Mouse (Mus musculus) gastrocnemius, adult 2 months (tissue): Measurements from ENCODE around the gene Apbb2. TPM values are rescaled to one million over a fixed set of nuclear protein-coding genes. Genes with fewer than 3 reads are reported as not detected.

ENCODE experiments used
- DNase-seq: peaks from one replicate; pipeline ENCODE4 v3.0.0; 2022
- H3K27ac ChIP-seq: fragments of 200-600 bp; 2 replicates; pipeline ENCODE4 v1.8.1; 2022; ENCODE audit warnings: mild to moderate bottlenecking
- H3K4me3 ChIP-seq: fragments of 200-600 bp; 2 replicates; pipeline ENCODE4 v1.8.1; 2022; ENCODE audit warnings: mild to moderate bottlenecking, moderate library complexity
- CTCF ChIP-seq: fragments of 200-600 bp; IDR thresholded peaks from 2 replicates; pipeline ENCODE4 v1.8.1; 2022; ENCODE audit warnings: antibody characterized with exemption, mild to moderate bottlenecking, moderate library complexity
- intact Hi-C: fragments of 180-260 bp; cut with DNase I; formaldehyde crosslinking; loops from one replicate; pipeline ENCODE4 v1.15.1; 2025
- total RNA-seq, 2 experiments: library from RNA; stranded (reverse); gene quantifications; 2 replicates each; pipeline ENCODE4 v1.2.3; 2021

Gene Apbb2
- total RNA-seq, 2 experiments from 2014 or later = 35.9 to 43.2 TPM

DNA sequence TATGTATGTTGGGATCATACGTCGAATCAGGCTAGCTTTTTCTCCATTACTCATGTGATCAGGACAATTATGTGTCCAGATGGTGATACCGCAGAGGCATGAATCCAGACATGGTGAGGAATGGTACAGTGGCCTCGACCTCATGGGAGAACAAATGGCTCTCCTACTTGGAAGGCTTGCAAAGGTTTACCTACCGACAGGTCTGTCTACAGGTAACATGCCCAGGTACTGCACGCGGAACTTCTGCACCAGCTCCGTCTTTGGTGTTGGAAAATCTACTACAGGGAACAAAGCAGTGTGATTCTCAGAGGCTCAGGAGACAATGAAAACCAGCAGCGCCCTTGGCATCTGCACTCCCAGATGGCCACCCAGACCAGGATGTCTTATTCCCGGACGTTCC is 307.8 kb downstream of the Apbb2 start:
- intact Hi-C loops = no loop called here
- Histone ChIP-seq H3K27ac (no peak overlapping the region), H3K4me3 (no peak overlapping the region)
- TF ChIP-seq CTCF = no peak
- DNase-seq = no peak

DNA sequence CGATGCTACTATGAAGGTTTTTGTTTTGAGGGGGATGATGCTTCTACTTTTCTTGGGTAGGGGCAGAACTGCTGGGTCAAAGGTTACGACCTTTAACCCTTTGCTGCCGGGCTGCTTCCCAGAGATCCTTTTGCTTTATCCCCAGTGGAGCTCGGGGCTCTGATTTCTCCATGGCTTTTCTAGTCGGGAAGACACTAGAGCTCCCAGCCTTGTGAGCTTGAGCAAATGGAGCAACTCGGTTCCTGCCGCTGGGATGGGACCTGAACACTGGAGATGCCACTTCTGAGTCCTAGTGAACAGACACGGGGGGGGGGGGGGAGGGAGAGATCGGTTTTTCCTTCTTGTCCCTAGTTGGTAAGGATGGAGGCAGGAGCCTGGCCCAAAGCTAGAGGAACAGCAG is 308.3 kb downstream of the Apbb2 start:
- intact Hi-C loops = no loop called here
- DNase-seq = no peak
- no peak overlapping the region for H3K27ac ChIP-seq
- no peak for TF ChIP-seq CTCF
- H3K4me3 ChIP-seq = no peak overlapping the region

DNA sequence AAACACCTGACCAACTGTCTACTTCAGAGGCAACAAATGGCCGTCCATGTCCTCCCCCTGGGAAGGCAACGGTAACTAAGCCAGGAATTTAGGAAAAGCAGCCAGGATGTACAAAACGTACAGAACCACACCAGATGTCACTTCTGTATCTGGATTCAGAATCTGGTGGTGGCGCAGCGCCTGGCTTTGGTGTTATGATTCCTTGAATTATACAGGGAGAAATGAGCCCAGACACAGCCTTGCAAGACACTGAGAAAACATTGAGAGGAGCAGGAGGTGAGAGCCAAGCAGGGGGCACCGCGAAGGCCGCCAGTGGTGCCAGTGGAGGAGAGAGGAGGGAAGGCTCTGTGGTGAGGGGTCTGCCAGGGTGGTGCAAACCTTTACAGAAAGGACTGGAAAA is 313.1 kb downstream of the Apbb2 start:
- no peak for DNase-seq
- H3K4me3 ChIP-seq = no peak overlapping the region
- H3K27ac ChIP-seq = no peak overlapping the region
- intact Hi-C loops = no loop called here
- no peak for TF ChIP-seq CTCF

DNA sequence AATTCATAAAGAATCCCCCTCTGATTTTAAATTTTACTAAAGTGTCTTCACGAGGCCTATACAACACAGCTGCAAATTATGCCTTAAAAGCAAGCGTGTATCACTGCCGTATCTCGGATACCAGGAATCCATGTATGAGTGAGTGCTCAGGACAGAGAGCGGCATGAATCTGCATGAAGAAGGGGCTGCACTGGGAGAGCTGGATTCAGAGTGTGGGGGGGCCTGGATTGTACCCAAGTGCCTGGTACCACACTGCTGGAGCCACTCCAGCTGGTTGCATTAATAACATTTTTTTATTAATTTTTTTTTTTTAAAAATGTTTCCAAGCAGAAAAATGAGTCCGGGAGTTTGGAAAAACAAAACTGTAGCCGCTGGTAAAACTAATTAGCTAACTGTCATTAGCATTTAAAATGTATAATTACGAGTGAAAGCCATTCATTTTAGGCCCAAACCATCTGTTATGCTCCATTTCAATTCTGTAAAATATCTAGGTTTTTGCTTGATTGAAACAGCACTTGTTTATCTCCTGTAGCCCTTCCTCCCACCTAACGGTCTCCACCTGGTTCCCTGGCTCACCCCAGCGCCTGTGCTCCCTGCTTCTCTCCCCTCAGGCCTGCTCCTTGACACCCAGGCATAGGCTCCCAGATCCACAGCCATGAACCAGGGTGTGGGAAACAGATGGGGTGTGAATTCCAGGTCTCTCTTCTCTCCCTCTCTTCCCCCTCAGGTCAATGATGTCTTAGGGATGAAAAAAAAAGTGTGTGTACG is 314.1 kb downstream of the Apbb2 start:
- H3K27ac ChIP-seq = no peak overlapping the region
- DNase-seq = no peak
- TF ChIP-seq CTCF = no peak
- intact Hi-C loops = no loop called here
- no peak overlapping the region for H3K4me3 ChIP-seq

DNA sequence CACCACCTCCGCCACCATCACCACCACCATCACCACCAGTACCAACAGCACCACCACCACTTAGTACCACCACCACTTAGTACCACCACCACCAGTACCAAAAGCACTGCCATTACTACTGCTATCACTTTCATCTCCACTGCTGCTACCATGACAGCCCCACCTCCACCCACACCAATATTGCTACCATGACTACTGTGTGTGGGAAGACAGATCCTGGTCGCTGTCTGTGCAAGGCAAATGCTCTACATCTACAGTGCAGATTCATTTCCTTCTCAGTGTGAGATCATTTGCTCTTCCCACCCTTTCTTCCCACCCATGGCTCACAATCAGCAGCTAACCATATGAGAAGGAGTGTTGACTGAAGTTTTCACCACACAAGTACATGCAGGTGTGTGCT is 315.7 kb downstream of the Apbb2 start:
- H3K27ac ChIP-seq = no peak overlapping the region
- no peak for TF ChIP-seq CTCF
- intact Hi-C loops = no loop called here
- H3K4me3 ChIP-seq = no peak overlapping the region
- no peak for DNase-seq

DNA sequence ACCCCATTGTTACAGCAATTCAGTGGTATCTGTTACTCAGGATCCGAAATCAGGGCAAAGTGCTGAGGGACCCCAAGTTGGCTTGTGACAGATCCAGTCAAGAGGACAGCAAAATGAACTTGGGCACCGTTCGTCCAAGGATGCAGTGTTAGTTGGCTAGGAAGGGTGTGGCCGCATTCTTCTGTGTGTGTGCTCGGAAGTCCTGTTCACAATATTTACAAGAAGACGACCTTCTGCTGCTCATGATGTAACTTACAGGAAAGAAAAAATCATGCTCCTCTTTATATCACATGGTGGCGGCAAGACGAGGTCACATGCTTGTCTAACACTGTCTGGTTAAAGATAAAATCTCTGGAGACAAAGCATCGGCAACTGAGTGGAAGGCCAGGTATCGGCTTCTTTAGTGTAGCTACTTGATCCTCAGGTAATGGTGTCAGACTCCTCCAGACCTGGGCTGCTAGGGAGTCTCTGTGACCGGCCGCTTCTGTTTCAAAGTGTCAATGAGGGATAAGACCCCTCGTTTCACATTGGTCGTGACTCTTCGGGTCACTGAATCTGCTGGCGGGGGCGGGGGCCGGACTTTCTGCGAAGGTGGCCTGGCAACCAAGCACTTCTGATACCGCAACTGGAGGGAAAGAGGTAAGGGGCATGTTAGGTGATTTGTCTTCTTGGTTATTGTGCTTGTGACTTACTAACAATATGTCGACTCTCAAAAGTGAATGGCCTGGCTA is 316.3 kb downstream of the Apbb2 start:
- no peak for DNase-seq
- intact Hi-C loops = no loop called here
- Histone ChIP-seq H3K4me3 (no peak overlapping the region), H3K27ac (no peak overlapping the region)
- no peak for TF ChIP-seq CTCF

DNA sequence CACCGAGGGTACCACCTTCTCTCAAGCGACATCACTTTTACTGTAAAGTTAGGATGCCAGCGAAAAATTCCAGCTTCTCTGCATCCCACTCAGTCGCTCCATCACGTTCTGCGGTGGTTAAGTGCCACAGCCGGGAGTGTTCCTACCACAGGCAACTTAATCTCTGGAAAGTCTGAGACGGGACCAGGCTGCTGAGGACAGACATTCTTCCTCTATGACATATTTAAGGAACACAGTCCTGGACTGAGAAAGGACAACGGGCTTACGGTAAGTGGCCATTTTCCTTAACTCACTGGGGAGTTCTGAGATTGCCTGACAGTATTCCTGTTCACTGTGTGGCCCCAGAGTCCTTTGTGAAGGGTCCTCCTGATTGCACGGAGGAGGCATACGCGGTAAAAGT is 318.0 kb downstream of the Apbb2 start:
- intact Hi-C loops = no loop called here
- no peak for TF ChIP-seq CTCF
- no peak for DNase-seq
- Histone ChIP-seq H3K27ac (no peak overlapping the region), H3K4me3 (no peak overlapping the region)

DNA sequence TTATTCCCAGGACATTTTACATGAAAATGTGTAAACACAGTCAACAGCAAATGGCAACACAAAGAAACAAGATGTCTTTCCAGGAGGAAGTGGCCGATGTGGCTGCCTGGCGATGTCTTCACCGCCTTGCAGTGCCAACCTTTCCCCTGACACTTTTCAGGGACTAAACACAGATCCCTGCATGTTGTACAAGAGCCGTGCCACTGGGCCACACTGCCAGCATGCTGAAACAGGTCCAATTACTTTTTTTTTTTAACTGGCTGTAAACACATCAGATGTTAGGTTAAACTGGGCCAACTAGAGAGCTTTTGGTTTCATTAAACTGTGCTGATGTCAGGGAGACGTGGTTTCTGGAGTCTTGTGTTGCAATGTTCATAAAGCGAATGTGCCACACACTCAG is 319.7 kb downstream of the Apbb2 start:
- H3K27ac ChIP-seq = no peak overlapping the region
- TF ChIP-seq CTCF = no peak
- intact Hi-C loops = no loop called here

DNA sequence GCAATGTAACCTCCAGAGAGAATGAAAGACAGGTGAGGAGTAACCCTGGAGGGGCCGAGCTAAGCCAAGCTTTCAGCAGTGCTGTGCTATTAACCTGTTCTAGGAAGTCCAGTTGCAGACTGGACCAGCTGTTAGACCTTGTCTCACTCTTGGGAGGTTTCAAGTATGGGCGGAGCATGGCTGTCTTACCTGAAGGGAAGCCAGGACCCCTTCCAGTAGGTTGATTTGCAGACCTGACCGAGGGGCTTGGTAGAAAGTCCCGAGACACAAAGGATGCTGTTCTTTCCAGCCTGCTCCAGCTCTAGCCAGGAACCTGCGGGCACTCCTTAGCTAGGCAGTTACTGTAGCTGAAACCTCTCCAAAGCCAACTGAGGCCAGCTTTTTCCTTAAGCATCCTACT is 322.5 kb downstream of the Apbb2 start:
- DNase-seq = no peak
- intact Hi-C loops = no loop called here
- H3K4me3 ChIP-seq = no peak overlapping the region
- no peak overlapping the region for H3K27ac ChIP-seq
- no peak for TF ChIP-seq CTCF

More for the DNA sequence above, 319.7 kb downstream of the Apbb2 start:
- no peak overlapping the region for H3K4me3 ChIP-seq
- no peak for DNase-seq

DNA sequence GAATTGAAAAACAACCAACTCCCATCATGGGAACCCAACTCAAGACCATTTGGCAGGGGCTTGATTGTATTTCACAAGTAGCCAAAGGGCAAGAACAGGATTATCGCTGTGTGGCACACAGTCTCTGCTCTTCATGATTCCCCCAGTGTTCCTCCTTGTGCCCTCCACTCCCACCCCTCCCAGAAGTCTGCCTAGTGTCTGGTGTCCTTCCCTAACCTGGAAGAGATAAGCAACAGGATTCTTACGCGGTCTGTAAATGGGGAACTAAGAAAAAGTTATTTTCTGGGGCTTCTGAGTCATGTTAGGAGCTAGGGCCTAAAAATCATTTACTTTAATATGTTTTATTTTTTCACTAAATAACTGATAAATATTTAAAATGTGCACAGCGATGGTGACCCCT is 323.6 kb downstream of the Apbb2 start:
- no peak for DNase-seq
- Histone ChIP-seq H3K27ac (no peak overlapping the region), H3K4me3 (no peak overlapping the region)
- intact Hi-C loops = no loop called here
- TF ChIP-seq CTCF = no peak

DNA sequence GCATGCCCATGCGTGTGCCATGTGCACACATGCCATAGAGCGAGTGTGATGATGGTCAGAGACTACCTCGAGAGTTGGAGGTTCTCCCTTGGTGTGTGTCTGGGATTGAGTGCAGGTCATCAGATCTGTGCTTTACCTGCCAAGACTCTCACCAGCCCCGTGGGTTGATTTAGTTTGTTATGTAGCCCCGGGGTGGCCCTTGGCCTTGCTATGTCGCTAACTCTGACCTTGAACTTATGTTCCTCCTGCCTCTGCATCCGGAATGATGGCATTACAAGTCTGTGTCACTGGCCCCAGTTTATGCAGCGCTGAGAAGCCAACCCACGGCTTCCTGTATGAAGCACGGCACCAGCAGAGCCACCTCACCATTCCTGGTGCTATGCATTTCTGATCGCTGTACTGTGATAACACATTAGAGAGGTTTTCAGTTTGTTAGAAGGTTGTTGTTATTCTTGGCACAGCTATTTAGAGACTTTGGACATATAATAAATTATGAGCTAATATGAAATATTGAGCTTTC is 324.4 kb downstream of the Apbb2 start:
- DNase-seq = no peak
- Histone ChIP-seq H3K4me3 (no peak overlapping the region), H3K27ac (no peak overlapping the region)
- no peak for TF ChIP-seq CTCF
- intact Hi-C loops = no loop called here

DNA sequence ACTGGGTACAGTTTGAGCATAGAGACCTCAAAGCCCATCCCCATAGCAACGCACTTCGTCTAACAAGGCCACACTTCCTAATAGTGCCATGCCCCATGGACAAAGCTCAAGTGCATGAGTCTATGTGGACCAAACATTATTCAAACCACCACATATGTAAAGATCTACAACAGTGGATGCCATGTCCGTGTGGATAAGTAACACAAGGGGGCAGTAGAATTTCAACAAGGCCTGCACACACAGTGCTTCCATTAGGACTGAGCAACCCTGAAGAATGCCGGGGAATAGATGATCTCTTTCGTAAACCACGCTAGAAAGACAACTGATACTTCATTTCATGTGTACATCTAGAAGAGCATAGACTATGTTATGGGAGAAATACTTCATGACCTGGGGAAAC is 337.8 kb downstream of the Apbb2 start:
- Histone ChIP-seq H3K4me3 (no peak overlapping the region), H3K27ac (no peak overlapping the region)
- peak; percentile 63 for TF ChIP-seq CTCF
- no peak for DNase-seq
- intact Hi-C loops = loop anchor here (1.0 kb wide), 1 partner anchor 89 kb away; no protein-coding TSS in a partner anchor

DNA sequence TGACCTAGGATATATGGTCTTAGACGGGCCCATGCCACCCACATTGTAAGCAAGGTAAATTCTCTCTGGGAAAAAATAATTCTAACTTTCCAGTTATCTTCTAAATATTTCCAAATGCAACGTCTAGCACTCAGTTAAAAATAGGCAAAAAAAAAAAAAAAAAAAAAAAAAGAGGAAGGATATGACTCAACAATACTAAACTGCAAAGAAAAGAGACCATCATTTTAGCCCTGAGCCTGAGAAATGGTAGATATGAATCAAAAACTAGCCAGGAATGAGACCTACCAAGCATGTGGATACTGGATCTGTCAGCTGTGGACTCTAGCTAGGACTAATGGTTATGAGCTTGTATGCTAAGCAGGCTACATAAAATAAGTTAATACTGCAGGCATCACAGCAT is 338.9 kb downstream of the Apbb2 start:
- no peak for TF ChIP-seq CTCF
- intact Hi-C loops = no loop called here
- DNase-seq = no peak
- H3K4me3 ChIP-seq = no peak overlapping the region
- H3K27ac ChIP-seq = no peak overlapping the region

DNA sequence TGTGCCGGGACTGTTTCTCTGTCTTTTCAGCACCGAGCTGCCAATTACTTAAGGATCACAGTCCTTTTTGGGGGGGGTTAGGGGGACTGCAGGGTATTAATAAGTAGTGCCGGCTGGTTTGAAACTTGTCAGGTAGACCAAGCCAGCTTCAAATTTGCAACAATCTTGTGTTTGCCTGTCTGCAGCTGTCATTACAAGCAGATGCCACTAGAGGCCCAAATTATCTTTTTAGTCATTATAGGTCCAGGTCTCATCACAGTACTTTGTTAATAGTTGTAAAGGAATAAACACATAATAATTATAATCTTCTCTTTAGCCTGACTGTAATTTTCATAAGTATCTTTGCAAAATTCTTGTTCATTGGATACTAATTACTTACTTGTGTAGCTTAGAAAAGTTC is 344.2 kb downstream of the Apbb2 start:
- DNase-seq = no peak
- no peak overlapping the region for H3K4me3 ChIP-seq
- peak; percentile 38 for TF ChIP-seq CTCF
- intact Hi-C loops = no loop called here
- no peak overlapping the region for H3K27ac ChIP-seq
